In genomic region chr12:85420945-85421344, GRCm38 (mm10) we compare ENCODE assay signal across 23 mouse cellular contexts. TPM values are rescaled to one million over a fixed set of nuclear protein-coding genes. Genes with fewer than 3 reads are reported as not detected.
DNase-seq lines count a peak whose midpoint lies in the region; ATAC-seq and TF ChIP-seq lines count a peak whose summit lies in the region.
"Had no signal": no experiment of that assay in that cellular context is flagged by ENCODE, and none has a peak within 500 bp of the region (broad histone marks: within the 10 kb centered on the region; RNA-seq: fewer than 3 reads in every experiment).

No protein-coding gene starts in this region.

- no peaks in the 10 kb centered on the region for H3K9me3 ChIP-seq in heart, embryonic 12.5 days (replicated peaks)
- no peaks in the 10 kb centered on the region for H3K9me3 ChIP-seq in CH12.LX (replicated peaks; ENCODE audit: low read length)
- H3K9me3 ChIP-seq: embryonic facial prominence, embryonic 15.5 days; forebrain, embryonic 10.5 days; hindbrain, embryonic 10.5 days had no signal

- no peak for ATAC-seq in heart, embryonic 12.5 days (ENCODE audit: insufficient number of reproducible peaks, low FRiP score)
- ATAC-seq in hematopoietic stem cell, adult 5-6 weeks (replicated peaks in 1 of 2; ENCODE audit: insufficient read depth in 1 of 2, low FRiP score in 2 of 2, low TSS enrichment in 1 of 2, low read depth in 1 of 2, poor library complexity in 2 of 2, severe bottlenecking in 2 of 2) = peak; percentile 34 to 54
- ATAC-seq: activated CD4-positive, CD25-positive, alpha-beta regulatory T cell, adult 4 months; forebrain, postnatal 0 days; inflammation-experienced regulatory T-cells, adult 6 months; midbrain, embryonic 16.5 days had no signal

- in situ Hi-C loops in CH12.LX (cut with MboI; ENCODE audit: low pct_ligation_motif_present, low pct_unique_long_range_greater_than_20kb, low sequenced_read_pairs) = no loop called here

- H3K27ac ChIP-seq in heart, embryonic 12.5 days (ENCODE audit: poor library complexity, severe bottlenecking) = no peak overlapping the region
- no peak overlapping the region for H3K27ac ChIP-seq in CH12.LX (ENCODE audit: insufficient read depth, low read depth)
- H3K27ac ChIP-seq: embryonic facial prominence, embryonic 15.5 days; forebrain, embryonic 10.5 days; gastrocnemius, adult 2 months; hindbrain, embryonic 10.5 days had no signal

- H3K36me3 ChIP-seq in heart, embryonic 12.5 days = no peaks in the 10 kb centered on the region
- H3K36me3 ChIP-seq in CH12.LX (replicated peaks in 1 of 2; ENCODE audit: control insufficient read depth in 1 of 2, insufficient read depth in 1 of 2, low read length in 1 of 2) = no peaks in the 10 kb centered on the region
- H3K36me3 ChIP-seq: embryonic facial prominence, embryonic 15.5 days; forebrain, embryonic 10.5 days; hindbrain, embryonic 10.5 days had no signal

- no peaks in the 10 kb centered on the region for H3K79me2 ChIP-seq in CH12.LX (replicated peaks; ENCODE audit: control insufficient read depth, extremely low read depth, insufficient read depth, poor library complexity, severe bottlenecking)

- H3K4me3 ChIP-seq in heart, embryonic 12.5 days = no peak overlapping the region
- H3K4me3 ChIP-seq in CH12.LX (replicated peaks in 1 of 3; ENCODE audit: low read depth in 2 of 3, low read length in 2 of 3, poor library complexity in 1 of 3) = no peak overlapping the region
- H3K4me3 ChIP-seq: embryonic facial prominence, embryonic 15.5 days; forebrain, embryonic 10.5 days; gastrocnemius, adult 2 months; hindbrain, embryonic 10.5 days had no signal

- TF ChIP-seq POLR2A in CH12.LX (IDR thresholded peaks at IDR 0.05; ENCODE audit: low read depth, low read length) = no peak

- no peak overlapping the region for H3K4me2 ChIP-seq in heart, embryonic 12.5 days
- H3K4me2 ChIP-seq in CH12.LX (ENCODE audit: insufficient read depth, low read depth, poor library complexity, severe bottlenecking) = no peak overlapping the region
- H3K4me2 ChIP-seq: embryonic facial prominence, embryonic 15.5 days; liver, embryonic 11.5 days had no signal

- TF ChIP-seq CTCF in CH12.LX (conservative IDR thresholded peaks at IDR 0.05 in 1 of 2, IDR thresholded peaks at IDR 0.05 in 1 of 2; ENCODE audit: low read depth in 2 of 2, low read length in 2 of 2) = no peak

- peak; percentile 55 for DNase-seq in adrenal gland, adult 2 months
- no peak for DNase-seq in adrenal gland, adult 18-20 months (ENCODE audit: low spot score in 2 of 2)
- DNase-seq in heart, adult 11 months = peak; percentile 69
- DNase-seq in CH12.LX (ENCODE audit: extremely low read depth) = peak; percentile 49
- no peak for DNase-seq in gastrocnemius, postnatal 10 days
- no peak for DNase-seq in layer of hippocampus, adult 8-10 months (ENCODE audit: low spot score in 2 of 2)
- DNase-seq: cerebellum, adult 18-20 months; forebrain, postnatal 0 days; gastrocnemius, adult 2 months; kidney, adult 9 months; kidney, postnatal 36 days; layer of hippocampus, adult 9-11 months; lung, adult 18-20 months; lung, postnatal 14 days had no signal

- no peak for TF ChIP-seq RAD21 in CH12.LX (IDR thresholded peaks at IDR 0.05; ENCODE audit: low read depth, low read length)

- WGBS in heart, embryonic 12.5 days = 58% methylated on average over 9 of the region's 9 CpGs

- H3K9ac ChIP-seq in heart, embryonic 12.5 days = no peak overlapping the region
- no peak overlapping the region for H3K9ac ChIP-seq in CH12.LX (ENCODE audit: insufficient read depth, low read depth)
- H3K9ac ChIP-seq: embryonic facial prominence, embryonic 15.5 days; forebrain, postnatal 0 days had no signal

- peaks cover 20% of the 10 kb centered on the region for H3K4me1 ChIP-seq in heart, embryonic 12.5 days (replicated peaks)
- H3K4me1 ChIP-seq in CH12.LX (ENCODE audit: control insufficient read depth in 1 of 2, insufficient read depth in 2 of 2) = peaks cover 3 to 19% of the 10 kb centered on the region in 2 experiments
- H3K4me1 ChIP-seq: embryonic facial prominence, embryonic 15.5 days had no signal

- no peaks in the 10 kb centered on the region for H3K27me3 ChIP-seq in heart, embryonic 12.5 days (replicated peaks)
- peaks cover 4% of the 10 kb centered on the region for H3K27me3 ChIP-seq in CH12.LX (replicated peaks)
- H3K27me3 ChIP-seq: embryonic facial prominence, embryonic 15.5 days had no signal

- no peak for TF ChIP-seq EP300 in CH12.LX (IDR thresholded peaks at IDR 0.05; ENCODE audit: low read length)

- dilution Hi-C loops in CH12.LX (cut with MboI; ENCODE audit: extremely low pct_ligation_motif_present, extremely low pct_unique_long_range_greater_than_20kb, low sequenced_read_pairs) = no loop called here

TF ChIP-seq in CH12.LX, 34 proteins besides CTCF, POLR2A, EP300 and RAD21:
- no peak for TF ChIP-seq PAX5 (IDR thresholded peaks at IDR 0.05; ENCODE audit: low read length)
- peak; percentile 71 for TF ChIP-seq BHLHE40 (IDR thresholded peaks at IDR 0.05; ENCODE audit: low read depth, low read length)

RNA-seq across cellular contexts. Expression of gene Tmed10, which starts 46.3 kb away (rescaled TPM):
- total RNA-seq in adrenal gland, adult 2 months (2021) = 100 to 1,000 TPM; 299 to 348 TPM
- 433 and 460 TPM in 2 replicates for polyA plus RNA-seq in adrenal gland, adult 2 months (2012; rRNA removed)
- 100 to 1,000 TPM; 234 to 328 TPM for total RNA-seq in adrenal gland, adult 18-20 months (2021)
- polyA plus RNA-seq in heart, embryonic 12.5 days (2016; fragmentation: Nextera tagmentation; extraction: Ambion mirVana) = 319 and 324 TPM in 2 replicates
- total RNA-seq in CH12.LX (2012; rRNA removed) (70.2 and 73.8 TPM in 2 replicates), CH12.LX (2014; rRNA removed) (59.8 and 60.0 TPM in 2 replicates)
- 211 and 216 TPM in 2 replicates for polyA plus RNA-seq in CH12.LX (2012; ENCODE audit: insufficient read length, low read depth)
- total RNA-seq in hematopoietic stem cell, adult 5-6 weeks (2017) = 90.3 and 111 TPM in 2 replicates
- total RNA-seq in gastrocnemius, postnatal 10 days (2021) = 100 to 1,000 TPM; 149 to 160 TPM
- 100 to 1,000 TPM; 154 to 177 (median 170) TPM for total RNA-seq in layer of hippocampus, adult 8-10 months (2022)

RNA-seq across cellular contexts. Expression of gene Fos, which starts 52.7 kb away (rescaled TPM):
- 10 to 100 TPM in 1 of 2 experiments, 1 to 10 TPM in 1; 3.1 to 16.7 TPM for total RNA-seq in adrenal gland, adult 2 months (2021)
- polyA plus RNA-seq in adrenal gland, adult 2 months (2012; rRNA removed) = 3.9 and 4.9 TPM in 2 replicates
- total RNA-seq in adrenal gland, adult 18-20 months (2021) = 1 to 10 TPM; 2.9 to 4.3 TPM
- polyA plus RNA-seq in heart, embryonic 12.5 days (2016; fragmentation: Nextera tagmentation; extraction: Ambion mirVana) = 5.9 and 8.1 TPM in 2 replicates
- total RNA-seq in CH12.LX (2012; rRNA removed) = 0.17 and 0.21 TPM in 2 replicates
- 0.20 and 0.76 TPM in 2 replicates for total RNA-seq in CH12.LX (2014; rRNA removed)
- polyA plus RNA-seq in CH12.LX (2012; ENCODE audit: insufficient read length, low read depth) = 0.11 and 0.26 TPM in 2 replicates
- 1,145 and 1,310 TPM in 2 replicates for total RNA-seq in hematopoietic stem cell, adult 5-6 weeks (2017)
- total RNA-seq in gastrocnemius, postnatal 10 days (2021) = 10 to 100 TPM in 1 of 2 experiments, 1 to 10 TPM in 1; 4.3 to 15.2 TPM
- 10 to 100 TPM; 14.4 to 24.7 (median 21.0) TPM for total RNA-seq in layer of hippocampus, adult 8-10 months (2022)

Comparison
In these comparisons a context has a peak if more than half of its experiments do, and no peak if none do; other contexts are left out.
1. DNase-seq: peak in adrenal gland, adult 2 months (single experiment), heart, adult 11 months (single experiment) and CH12.LX (single experiment); none in adrenal gland, adult 18-20 months (0 of 2), gastrocnemius, postnatal 10 days (single experiment) and layer of hippocampus, adult 8-10 months (0 of 2).
2. RNA of gene Fos, which starts 52.7 kb away (total RNA-seq): 1,145 to 1,310 TPM in hematopoietic stem cell, adult 5-6 weeks; 14.4 to 24.7 TPM in layer of hippocampus, adult 8-10 months, 3.1 to 16.7 TPM in adrenal gland, adult 2 months, 4.3 to 15.2 TPM in gastrocnemius, postnatal 10 days, 2.9 to 4.3 TPM in adrenal gland, adult 18-20 months and 0.17 to 0.76 TPM in CH12.LX; every median in the first group is over 10 times any median in the second.